Mouse (Mus musculus) CH12.LX (cell line): ENCODE data around the gene Ptpn4. TPM values are rescaled to one million over a fixed set of nuclear protein-coding genes. Genes with fewer than 3 reads are reported as not detected.

Experiments
- DNase-seq: peaks from one replicate; pipeline ENCODE4 v3.0.0-alpha.2; 2013; ENCODE audit errors: extremely low read depth
- H3K27ac ChIP-seq: 2 replicates; pipeline ENCODE4 v1.5.1; 2012; ENCODE audit warnings: low read depth, mild to moderate bottlenecking, control low read depth, moderate library complexity; ENCODE audit not compliant: insufficient read depth
- H3K27me3 ChIP-seq: replicated peaks from 2 replicates; pipeline ENCODE3; 2012; ENCODE audit warnings: inconsistent platforms
- H3K36me3 ChIP-seq, 2 experiments: replicated peaks in 1 of 2; 2 replicates each; pipeline versions ENCODE3 to v1.6.1; 2012; ENCODE audit warnings: inconsistent platforms in 1 of 2, low read length in 1 of 2, mild to moderate bottlenecking in 1 of 2, mixed read lengths in 1 of 2, moderate library complexity in 1 of 2; ENCODE audit not compliant: control insufficient read depth in 1 of 2, insufficient read depth in 1 of 2
- H3K4me1 ChIP-seq, 2 experiments: 2 replicates each; pipeline ENCODE4 v1.6.1; 2012; ENCODE audit warnings: inconsistent platforms in 1 of 2, moderate library complexity in 1 of 2; ENCODE audit not compliant: insufficient read depth in 2 of 2, control insufficient read depth in 1 of 2
- H3K4me2 ChIP-seq: 2 replicates; pipeline ENCODE4 v1.6.1; 2012; ENCODE audit warnings: low read depth, mild to moderate bottlenecking, control low read depth; ENCODE audit not compliant: poor library complexity, insufficient read depth, severe bottlenecking
- H3K4me3 ChIP-seq, 3 experiments: fragments of 150-350 bp in 1 of 3; sonication (generic) in 1 of 3; replicated peaks in 1 of 3; 2 replicates each; pipeline versions ENCODE3 to v1.5.1; 2011 to 2012; ENCODE audit warnings: low read depth in 2 of 3, low read length in 2 of 3, mild to moderate bottlenecking in 2 of 3, moderate library complexity in 2 of 3, control low read depth in 1 of 3, improper control_type of control experiment in 1 of 3, inconsistent platforms in 1 of 3, mixed read lengths in 1 of 3; ENCODE audit not compliant: poor library complexity in 1 of 3
- H3K79me2 ChIP-seq: replicated peaks from 2 replicates; pipeline ENCODE4 v1.6.1; 2012; ENCODE audit warnings: mild to moderate bottlenecking, moderate library complexity; ENCODE audit not compliant: control insufficient read depth, poor library complexity, insufficient read depth, severe bottlenecking; ENCODE audit errors: extremely low read depth
- H3K9ac ChIP-seq: 2 replicates; pipeline ENCODE4 v1.6.1; 2012; ENCODE audit warnings: low read depth, mild to moderate bottlenecking, control low read depth, moderate library complexity; ENCODE audit not compliant: insufficient read depth
- H3K9me3 ChIP-seq: replicated peaks from 2 replicates; pipeline ENCODE3; 2012; ENCODE audit warnings: low read length, inconsistent platforms, mixed read lengths
- BHLHE40 ChIP-seq: IDR thresholded peaks from 2 replicates; pipeline ENCODE4 v1.6.1; 2011; ENCODE audit warnings: mild to moderate bottlenecking, low read depth, low read length, improper control_type of control experiment
- CHD1 ChIP-seq: IDR thresholded peaks from 2 replicates; pipeline ENCODE4 v1.6.1; 2012; ENCODE audit warnings: low read depth, low read length, improper control_type of control experiment, inconsistent platforms
- CHD2 ChIP-seq: IDR thresholded peaks from 2 replicates; pipeline ENCODE4 v1.6.1; 2011; ENCODE audit warnings: low read length, improper control_type of control experiment
- ELF1 ChIP-seq: IDR thresholded peaks from 2 replicates; pipeline ENCODE4 v1.6.1; 2014; ENCODE audit warnings: low read depth, mild to moderate bottlenecking, inconsistent platforms, low read length, improper control_type of control experiment
- ETS1 ChIP-seq: conservative IDR thresholded peaks from 2 replicates; pipeline ENCODE4 v1.6.1; 2012; ENCODE audit warnings: low read depth, mild to moderate bottlenecking, inconsistent platforms, low read length, improper control_type of control experiment, moderate library complexity
- GABPA ChIP-seq: IDR thresholded peaks from 2 replicates; pipeline ENCODE4 v1.6.1; 2012; ENCODE audit warnings: low read depth, low read length, improper control_type of control experiment, inconsistent platforms; ENCODE audit not compliant: insufficient replicate concordance
- HCFC1 ChIP-seq: IDR thresholded peaks from 2 replicates; pipeline ENCODE4 v1.6.1; 2012; ENCODE audit warnings: low read depth, mild to moderate bottlenecking, inconsistent platforms, low read length, improper control_type of control experiment
- IRF4 ChIP-seq: IDR thresholded peaks from 2 replicates; pipeline ENCODE4 v1.6.1; 2014; ENCODE audit warnings: low read depth, mild to moderate bottlenecking, inconsistent platforms, low read length, improper control_type of control experiment
- JUN ChIP-seq: IDR thresholded peaks from 2 replicates; pipeline ENCODE4 v1.6.1; 2011; ENCODE audit warnings: low read depth, mild to moderate bottlenecking, low read length, improper control_type of control experiment, moderate library complexity; ENCODE audit not compliant: insufficient read depth
- JUND ChIP-seq: conservative IDR thresholded peaks from 2 replicates; pipeline ENCODE4 v1.6.1; 2011; ENCODE audit warnings: low read depth, low read length, improper control_type of control experiment
- MAFK ChIP-seq: IDR thresholded peaks from 2 replicates; pipeline ENCODE4 v1.6.1; 2011; ENCODE audit warnings: low read length, improper control_type of control experiment; ENCODE audit not compliant: insufficient replicate concordance
- MAX ChIP-seq: IDR thresholded peaks from 2 replicates; pipeline ENCODE4 v1.6.1; 2011; ENCODE audit warnings: low read length, improper control_type of control experiment
- MAZ ChIP-seq: IDR thresholded peaks from 2 replicates; pipeline ENCODE4 v1.6.1; 2012; ENCODE audit warnings: low read depth, mild to moderate bottlenecking, inconsistent platforms, low read length, improper control_type of control experiment, moderate library complexity
- MEF2A ChIP-seq: IDR thresholded peaks from 2 replicates; pipeline ENCODE4 v1.6.1; 2014; ENCODE audit warnings: low read depth, mild to moderate bottlenecking, inconsistent platforms, low read length, improper control_type of control experiment, borderline replicate concordance
- MXI1 ChIP-seq: IDR thresholded peaks from 2 replicates; pipeline ENCODE4 v1.6.1; 2011; ENCODE audit warnings: mild to moderate bottlenecking, low read depth, low read length, improper control_type of control experiment
- NELFE ChIP-seq: IDR thresholded peaks from 2 replicates; pipeline ENCODE4 v1.6.1; 2011; ENCODE audit warnings: low read depth, low read length, improper control_type of control experiment
- NRF1 ChIP-seq: IDR thresholded peaks from 2 replicates; pipeline ENCODE4 v1.6.1; 2014; ENCODE audit warnings: low read depth, mild to moderate bottlenecking, inconsistent platforms, low read length, improper control_type of control experiment, moderate library complexity
- PAX5 ChIP-seq: IDR thresholded peaks from 2 replicates; pipeline ENCODE4 v1.6.1; 2012; ENCODE audit warnings: low read length, inconsistent platforms, mixed read lengths
- POLR2A ChIP-seq: IDR thresholded peaks from 2 replicates; pipeline ENCODE4 v1.6.1; 2011; ENCODE audit warnings: low read depth, mild to moderate bottlenecking, improper control_type of control experiment, low read length
- POLR2AphosphoS2 ChIP-seq: IDR thresholded peaks from 2 replicates; pipeline ENCODE4 v1.6.1; 2011; ENCODE audit warnings: low read depth, low read length, improper control_type of control experiment
- RAD21 ChIP-seq: IDR thresholded peaks from 2 replicates; pipeline ENCODE4 v1.6.1; 2011; ENCODE audit warnings: low read depth, mild to moderate bottlenecking, low read length, improper control_type of control experiment, moderate library complexity
- RCOR1 ChIP-seq: conservative IDR thresholded peaks from 2 replicates; pipeline ENCODE4 v1.6.1; 2012; ENCODE audit warnings: low read depth, mild to moderate bottlenecking, inconsistent platforms, low read length, improper control_type of control experiment
- SIN3A ChIP-seq: IDR thresholded peaks from 2 replicates; pipeline ENCODE4 v1.6.1; 2012; ENCODE audit warnings: low read length, improper control_type of control experiment, inconsistent platforms
- TBP ChIP-seq: conservative IDR thresholded peaks from 2 replicates; pipeline ENCODE4 v1.6.1; 2011; ENCODE audit warnings: low read depth, low read length, improper control_type of control experiment
- TCF12 ChIP-seq: IDR thresholded peaks from 2 replicates; pipeline ENCODE4 v1.6.1; 2014; ENCODE audit warnings: low read depth, mild to moderate bottlenecking, inconsistent platforms, low read length, improper control_type of control experiment
- UBTF ChIP-seq: IDR thresholded peaks from 2 replicates; pipeline ENCODE4 v1.6.1; 2012; ENCODE audit warnings: low read depth, mild to moderate bottlenecking, inconsistent platforms, low read length, improper control_type of control experiment, moderate library complexity
- USF1 ChIP-seq: IDR thresholded peaks from 2 replicates; pipeline ENCODE4 v1.6.1; 2014; ENCODE audit warnings: low read depth, mild to moderate bottlenecking, inconsistent platforms, low read length, improper control_type of control experiment
- ZC3H11A ChIP-seq: IDR thresholded peaks from 2 replicates; pipeline ENCODE4 v1.6.1; 2012; ENCODE audit warnings: low read depth, mild to moderate bottlenecking, inconsistent platforms, low read length, improper control_type of control experiment
- ZMIZ1 ChIP-seq: IDR thresholded peaks from 2 replicates; pipeline ENCODE4 v1.6.1; 2012; ENCODE audit warnings: low read depth, mild to moderate bottlenecking, inconsistent platforms, low read length, improper control_type of control experiment
- dilution Hi-C: fragments of 300-500 bp; cut with MboI; formaldehyde crosslinking; loops from 2 replicates; pipeline ENCODE4 v1.14.3; 2020; ENCODE audit warnings: low sequenced_read_pairs; ENCODE audit not compliant: extremely low pct_unique_long_range_greater_than_20kb, extremely low pct_ligation_motif_present
- in situ Hi-C: fragments of 300-500 bp; cut with MboI; formaldehyde crosslinking; loops from 3 replicates; pipeline ENCODE4 v1.14.3; 2019; ENCODE audit warnings: low sequenced_read_pairs, low pct_ligation_motif_present, low pct_unique_long_range_greater_than_20kb, mixed read lengths
- polyA plus RNA-seq: library from polyadenylated mRNA; unstranded; fragments of >175 nt; gene quantifications from 2 replicates; pipeline ENCODE4 v1.2.1, GENCODE M21; 2012; ENCODE audit warnings: low read depth; ENCODE audit not compliant: insufficient read length
- total RNA-seq, 2 experiments: library from RNA; depleted of rRNA; stranded (reverse); fragments of 300-350 nt in 1 of 2; fragments of >200 nt in 1 of 2; gene quantifications; 2 replicates each; pipeline ENCODE4 v1.2.3; 2012 to 2014

The Ptpn4 gene
- total and polyA plus RNA-seq, 3 experiments = 8.5 to 14.1 (median 8.5) TPM

DNA sequence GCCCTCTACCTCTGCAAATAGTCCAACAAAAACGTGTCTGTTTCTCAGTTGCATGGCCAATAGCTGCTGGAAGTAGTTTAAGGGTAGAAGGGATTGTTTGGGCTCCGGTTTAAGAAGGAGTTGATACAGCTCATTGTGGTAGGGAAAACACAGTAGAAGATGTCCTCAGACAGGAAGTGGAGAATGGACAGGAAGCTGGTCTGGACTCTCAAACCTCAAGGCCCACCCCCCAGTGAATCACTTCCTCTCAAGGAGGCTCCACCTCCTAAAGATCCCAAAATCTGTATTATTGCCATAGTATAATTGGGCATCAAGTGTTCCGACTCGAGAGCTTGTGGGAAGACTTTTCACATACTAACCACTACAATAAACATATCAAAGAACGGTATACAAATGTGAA is 22.2 kb upstream of the Ptpn4 start:
- no peaks in the 10 kb centered on the region for H3K36me3 ChIP-seq
- H3K4me3 ChIP-seq = no peak overlapping the region
- in situ Hi-C loops = no loop called here
- no peaks in the 10 kb centered on the region for H3K79me2 ChIP-seq
- H3K9ac ChIP-seq = no peak overlapping the region
- H3K27ac ChIP-seq = no peak overlapping the region
- DNase-seq = no peak
- dilution Hi-C loops = no loop called here
- peaks cover 3 to 12% of the 10 kb centered on the region in 2 experiments; a peak in 2 of 4 replicates for H3K4me1 ChIP-seq
- no peak overlapping the region for H3K4me2 ChIP-seq
- TF ChIP-seq CHD2 (no peak), TBP (no peak), MAFK (no peak), USF1 (no peak), BHLHE40 (no peak), NELFE (no peak), ELF1 (no peak), HCFC1 (no peak), MAX (no peak), ZC3H11A (no peak), UBTF (no peak), IRF4 (no peak), MAZ (no peak), POLR2A (no peak), CHD1 (no peak), PAX5 (no peak), JUN (no peak)
- H3K27me3 ChIP-seq = no peaks in the 10 kb centered on the region
- peaks cover 3% of the 10 kb centered on the region for H3K9me3 ChIP-seq

GRCm38 (mm10) chr1:119852980-119853379 is 15.6 kb upstream of the Ptpn4 start:
- H3K4me1 ChIP-seq = peaks cover 0 to 8% of the 10 kb centered on the region in 2 experiments; a peak in 2 of 4 replicates
- no peak overlapping the region for H3K27ac ChIP-seq
- no peak overlapping the region for H3K9ac ChIP-seq
- H3K9me3 ChIP-seq = peaks cover 2% of the 10 kb centered on the region
- no peak for DNase-seq
- dilution Hi-C loops = no loop called here
- no peaks in the 10 kb centered on the region for H3K27me3 ChIP-seq
- TF ChIP-seq TCF12 (no peak), MAX (no peak), NRF1 (no peak), MAZ (no peak), GABPA (no peak), ZMIZ1 (no peak), MXI1 (no peak), RCOR1 (no peak), ZC3H11A (no peak), RAD21 (no peak), SIN3A (no peak), MEF2A (no peak), POLR2AphosphoS2 (no peak), JUND (no peak), HCFC1 (no peak), CHD1 (no peak), BHLHE40 (no peak), ETS1 (no peak)
- TF ChIP-seq, all 38 proteins: peak for 0
- in situ Hi-C loops = no loop called here
- Histone ChIP-seq H3K4me3 (no peak overlapping the region), H3K79me2 (no peaks in the 10 kb centered on the region), H3K4me2 (no peak overlapping the region), H3K36me3 (no peaks in the 10 kb centered on the region)
